Mouse (Mus musculus) E14TG2a.4 (cell line): Measurements from ENCODE around the gene Zbtb32.

Experiments used
- H3K27me3 ChIP-seq: 2 replicates; pipeline ENCODE4 v1.6.1; 2014; ENCODE audit warnings: low read length, control low read depth; ENCODE audit not compliant: insufficient read depth
- H3K36me3 ChIP-seq: 2 replicates; pipeline ENCODE4 v1.6.1; 2014; ENCODE audit warnings: low read length, control low read depth; ENCODE audit not compliant: insufficient read depth
- H3K4me1 ChIP-seq: replicated peaks from 2 replicates; pipeline ENCODE4 v1.6.1; 2014; ENCODE audit warnings: low read depth, low read length, control low read depth
- H3K4me3 ChIP-seq: replicated peaks from 2 replicates; pipeline ENCODE4 v1.5.1; 2014; ENCODE audit warnings: mild to moderate bottlenecking, low read length
- H3K9me3 ChIP-seq: 2 replicates; pipeline ENCODE4 v1.6.1; 2014; ENCODE audit warnings: low read length, control low read depth
- CTCF ChIP-seq: conservative IDR thresholded peaks from 2 replicates; pipeline ENCODE4 v1.5.1; 2014; ENCODE audit warnings: low read length
- NANOG ChIP-seq: IDR thresholded peaks from 2 replicates; pipeline ENCODE4 v1.6.1; 2014; ENCODE audit warnings: borderline replicate concordance, low read length, mixed read lengths
- POU5F1 ChIP-seq: IDR thresholded peaks from 2 replicates; pipeline ENCODE4 v1.6.1; 2014; ENCODE audit warnings: low read length, borderline replicate concordance

Zbtb32 gene

GRCm38 (mm10) chr7:30625530-30626384 lies 27.0 kb upstream of the Zbtb32 start, which contains the start of gene Cox6b1:
Gene Cox6b1, minus strand, starts transcription at chr7:30626151.
- no peaks in the 10 kb centered on the region for H3K27me3 ChIP-seq
- peak within 1 kb of the TSS; percentile 96 for H3K4me3 ChIP-seq
- TF ChIP-seq NANOG = no peak
- no peak for TF ChIP-seq POU5F1
- TF ChIP-seq CTCF = no peak
- peaks cover 39% of the 10 kb centered on the region for H3K36me3 ChIP-seq
- peaks cover 55% of the 10 kb centered on the region for H3K4me1 ChIP-seq
- H3K9me3 ChIP-seq = no peaks in the 10 kb centered on the region

GRCm38 (mm10) chr7:30619202-30619601 lies 20.5 kb upstream of the Zbtb32 start:
- peaks cover 76% of the 10 kb centered on the region for H3K4me1 ChIP-seq
- H3K9me3 ChIP-seq = 0 out of 2 replicates have a peak, but pooled peaks cover 4% of the 10 kb centered on the region
- H3K4me3 ChIP-seq = no peak overlapping the region
- no peaks in the 10 kb centered on the region for H3K27me3 ChIP-seq
- peaks cover 71% of the 10 kb centered on the region for H3K36me3 ChIP-seq
- TF ChIP-seq CTCF (peak; percentile 96), POU5F1 (no peak)

- H3K36me3 ChIP-seq = peaks cover 65% of the 10 kb centered on the region
- H3K4me3 ChIP-seq = no peak overlapping the region
- no peaks in the 10 kb centered on the region for H3K27me3 ChIP-seq
- H3K9me3 ChIP-seq = 0 out of 2 replicates have a peak, but pooled peaks cover 4% of the 10 kb centered on the region
- H3K4me1 ChIP-seq = peaks cover 73% of the 10 kb centered on the region
- TF ChIP-seq POU5F1 (no peak), CTCF (no peak), NANOG (no peak)
Measured at GRCm38 (mm10) chr7:30618658-30619057, 19.9 kb upstream of the Zbtb32 start.

GRCm38 (mm10) chr7:30615049-30615760 lies 16.5 kb upstream of the Zbtb32 start:
- H3K4me1 ChIP-seq = peaks cover 63% of the 10 kb centered on the region
- H3K4me3 ChIP-seq = no peak overlapping the region
- no peak for TF ChIP-seq CTCF
- TF ChIP-seq NANOG = no peak
- TF ChIP-seq POU5F1 = no peak
- H3K27me3 ChIP-seq = peaks cover 5% of the 10 kb centered on the region; the same call in 1 of the 2 replicates
- 0 out of 2 replicates have a peak, but pooled peaks cover 4% of the 10 kb centered on the region for H3K9me3 ChIP-seq
- H3K36me3 ChIP-seq = peaks cover 37% of the 10 kb centered on the region

- 0 out of 2 replicates have a peak, but pooled peaks cover 4% of the 10 kb centered on the region for H3K9me3 ChIP-seq
- no peak overlapping the region for H3K4me3 ChIP-seq
- H3K27me3 ChIP-seq = peaks cover 5% of the 10 kb centered on the region; the same call in 1 of the 2 replicates
- H3K4me1 ChIP-seq = peaks cover 66% of the 10 kb centered on the region
- TF ChIP-seq NANOG (no peak), CTCF (peak; percentile 18; the same call in 1 of the 2 replicates), POU5F1 (no peak)
- peaks cover 36% of the 10 kb centered on the region for H3K36me3 ChIP-seq
Measured at GRCm38 (mm10) chr7:30614454-30614853, 15.7 kb upstream of the Zbtb32 start.

- H3K4me1 ChIP-seq = peaks cover 68% of the 10 kb centered on the region
- TF ChIP-seq CTCF = peak; percentile 59
- TF ChIP-seq NANOG = no peak
- H3K4me3 ChIP-seq = no peak overlapping the region
- peaks cover 29% of the 10 kb centered on the region for H3K36me3 ChIP-seq
- H3K27me3 ChIP-seq = peaks cover 5% of the 10 kb centered on the region; the same call in 1 of the 2 replicates
- H3K9me3 ChIP-seq = 0 out of 2 replicates have a peak, but pooled peaks cover 4% of the 10 kb centered on the region
Measured at GRCm38 (mm10) chr7:30613529-30614112, 14.9 kb upstream of the Zbtb32 start.

GRCm38 (mm10) chr7:30612654-30613402 lies 14.1 kb upstream of the Zbtb32 start, which contains the start of gene Upk1a:
Gene Upk1a, minus strand, starts transcription at chr7:30612847.
- Histone ChIP-seq H3K27me3 (peaks cover 5% of the 10 kb centered on the region; the same call in 1 of the 2 replicates), H3K4me3 (no peak within 1 kb of the TSS), H3K9me3 (0 out of 2 replicates have a peak, but pooled peaks cover 4% of the 10 kb centered on the region), H3K4me1 (peaks cover 70% of the 10 kb centered on the region), H3K36me3 (peaks cover 21% of the 10 kb centered on the region)
- no peak for TF ChIP-seq NANOG
- no peak for TF ChIP-seq POU5F1
- no peak for TF ChIP-seq CTCF
